Mouse (Mus musculus) CH12.LX (cell line): ENCODE data around the gene Nmral1. TPM values are rescaled to one million over a fixed set of nuclear protein-coding genes. Genes with fewer than 3 reads are reported as not detected.

Source experiments
- DNase-seq: peaks from one replicate; pipeline ENCODE4 v3.0.0-alpha.2; 2013; ENCODE audit errors: extremely low read depth
- H3K27ac ChIP-seq: 2 replicates; pipeline ENCODE4 v1.5.1; 2012; ENCODE audit warnings: low read depth, mild to moderate bottlenecking, control low read depth, moderate library complexity; ENCODE audit not compliant: insufficient read depth
- H3K27me3 ChIP-seq: replicated peaks from 2 replicates; pipeline ENCODE3; 2012; ENCODE audit warnings: inconsistent platforms
- H3K36me3 ChIP-seq, 2 experiments: replicated peaks in 1 of 2; 2 replicates each; pipeline versions ENCODE3 to v1.6.1; 2012; ENCODE audit warnings: inconsistent platforms in 1 of 2, low read length in 1 of 2, mild to moderate bottlenecking in 1 of 2, mixed read lengths in 1 of 2, moderate library complexity in 1 of 2; ENCODE audit not compliant: control insufficient read depth in 1 of 2, insufficient read depth in 1 of 2
- H3K4me1 ChIP-seq, 2 experiments: 2 replicates each; pipeline ENCODE4 v1.6.1; 2012; ENCODE audit warnings: inconsistent platforms in 1 of 2, moderate library complexity in 1 of 2; ENCODE audit not compliant: insufficient read depth in 2 of 2, control insufficient read depth in 1 of 2
- H3K4me2 ChIP-seq: 2 replicates; pipeline ENCODE4 v1.6.1; 2012; ENCODE audit warnings: low read depth, mild to moderate bottlenecking, control low read depth; ENCODE audit not compliant: poor library complexity, insufficient read depth, severe bottlenecking
- H3K4me3 ChIP-seq, 3 experiments: fragments of 150-350 bp in 1 of 3; sonication (generic) in 1 of 3; replicated peaks in 1 of 3; 2 replicates each; pipeline versions ENCODE3 to v1.5.1; 2011 to 2012; ENCODE audit warnings: low read depth in 2 of 3, low read length in 2 of 3, mild to moderate bottlenecking in 2 of 3, moderate library complexity in 2 of 3, control low read depth in 1 of 3, improper control_type of control experiment in 1 of 3, inconsistent platforms in 1 of 3, mixed read lengths in 1 of 3; ENCODE audit not compliant: poor library complexity in 1 of 3
- H3K79me2 ChIP-seq: replicated peaks from 2 replicates; pipeline ENCODE4 v1.6.1; 2012; ENCODE audit warnings: mild to moderate bottlenecking, moderate library complexity; ENCODE audit not compliant: control insufficient read depth, poor library complexity, insufficient read depth, severe bottlenecking; ENCODE audit errors: extremely low read depth
- H3K9ac ChIP-seq: 2 replicates; pipeline ENCODE4 v1.6.1; 2012; ENCODE audit warnings: low read depth, mild to moderate bottlenecking, control low read depth, moderate library complexity; ENCODE audit not compliant: insufficient read depth
- H3K9me3 ChIP-seq: replicated peaks from 2 replicates; pipeline ENCODE3; 2012; ENCODE audit warnings: low read length, inconsistent platforms, mixed read lengths
- BHLHE40 ChIP-seq: IDR thresholded peaks from 2 replicates; pipeline ENCODE4 v1.6.1; 2011; ENCODE audit warnings: mild to moderate bottlenecking, low read depth, low read length, improper control_type of control experiment
- ELF1 ChIP-seq: IDR thresholded peaks from 2 replicates; pipeline ENCODE4 v1.6.1; 2014; ENCODE audit warnings: low read depth, mild to moderate bottlenecking, inconsistent platforms, low read length, improper control_type of control experiment
- GABPA ChIP-seq: IDR thresholded peaks from 2 replicates; pipeline ENCODE4 v1.6.1; 2012; ENCODE audit warnings: low read depth, low read length, improper control_type of control experiment, inconsistent platforms; ENCODE audit not compliant: insufficient replicate concordance
- HCFC1 ChIP-seq: IDR thresholded peaks from 2 replicates; pipeline ENCODE4 v1.6.1; 2012; ENCODE audit warnings: low read depth, mild to moderate bottlenecking, inconsistent platforms, low read length, improper control_type of control experiment
- MAFK ChIP-seq: IDR thresholded peaks from 2 replicates; pipeline ENCODE4 v1.6.1; 2011; ENCODE audit warnings: low read length, improper control_type of control experiment; ENCODE audit not compliant: insufficient replicate concordance
- MAX ChIP-seq: IDR thresholded peaks from 2 replicates; pipeline ENCODE4 v1.6.1; 2011; ENCODE audit warnings: low read length, improper control_type of control experiment
- MXI1 ChIP-seq: IDR thresholded peaks from 2 replicates; pipeline ENCODE4 v1.6.1; 2011; ENCODE audit warnings: mild to moderate bottlenecking, low read depth, low read length, improper control_type of control experiment
- MYC ChIP-seq: IDR thresholded peaks from 2 replicates; pipeline ENCODE4 v1.6.1; 2011; ENCODE audit warnings: low read depth, mild to moderate bottlenecking, improper control_type of control experiment, low read length
- PAX5 ChIP-seq: IDR thresholded peaks from 2 replicates; pipeline ENCODE4 v1.6.1; 2012; ENCODE audit warnings: low read length, inconsistent platforms, mixed read lengths
- POLR2A ChIP-seq: IDR thresholded peaks from 2 replicates; pipeline ENCODE4 v1.6.1; 2011; ENCODE audit warnings: low read depth, mild to moderate bottlenecking, improper control_type of control experiment, low read length
- POLR2AphosphoS2 ChIP-seq: IDR thresholded peaks from 2 replicates; pipeline ENCODE4 v1.6.1; 2011; ENCODE audit warnings: low read depth, low read length, improper control_type of control experiment
- SIN3A ChIP-seq: IDR thresholded peaks from 2 replicates; pipeline ENCODE4 v1.6.1; 2012; ENCODE audit warnings: low read length, improper control_type of control experiment, inconsistent platforms
- SMC3 ChIP-seq: IDR thresholded peaks from 2 replicates; pipeline ENCODE4 v1.6.1; 2011; ENCODE audit warnings: low read depth, low read length, improper control_type of control experiment
- TBP ChIP-seq: conservative IDR thresholded peaks from 2 replicates; pipeline ENCODE4 v1.6.1; 2011; ENCODE audit warnings: low read depth, low read length, improper control_type of control experiment
- TCF12 ChIP-seq: IDR thresholded peaks from 2 replicates; pipeline ENCODE4 v1.6.1; 2014; ENCODE audit warnings: low read depth, mild to moderate bottlenecking, inconsistent platforms, low read length, improper control_type of control experiment
- USF2 ChIP-seq: conservative IDR thresholded peaks from 2 replicates; pipeline ENCODE4 v1.6.1; 2011; ENCODE audit warnings: low read depth, low read length, improper control_type of control experiment
- ZNF384 ChIP-seq: IDR thresholded peaks from 2 replicates; pipeline ENCODE4 v1.6.1; 2012; ENCODE audit warnings: low read depth, low read length, improper control_type of control experiment, inconsistent platforms
- dilution Hi-C: fragments of 300-500 bp; cut with MboI; formaldehyde crosslinking; loops from 2 replicates; pipeline ENCODE4 v1.14.3; 2020; ENCODE audit warnings: low sequenced_read_pairs; ENCODE audit not compliant: extremely low pct_unique_long_range_greater_than_20kb, extremely low pct_ligation_motif_present
- in situ Hi-C: fragments of 300-500 bp; cut with MboI; formaldehyde crosslinking; loops from 3 replicates; pipeline ENCODE4 v1.14.3; 2019; ENCODE audit warnings: low sequenced_read_pairs, low pct_ligation_motif_present, low pct_unique_long_range_greater_than_20kb, mixed read lengths
- polyA plus RNA-seq: library from polyadenylated mRNA; unstranded; fragments of >175 nt; gene quantifications from 2 replicates; pipeline ENCODE4 v1.2.1, GENCODE M21; 2012; ENCODE audit warnings: low read depth; ENCODE audit not compliant: insufficient read length
- total RNA-seq, 2 experiments: library from RNA; depleted of rRNA; stranded (reverse); fragments of 300-350 nt in 1 of 2; fragments of >200 nt in 1 of 2; gene quantifications; 2 replicates each; pipeline ENCODE4 v1.2.3; 2012 to 2014

Gene Nmral1
- total and polyA plus RNA-seq, 3 experiments, result 2.4 to 20.0 (median 3.2) TPM

DNA sequence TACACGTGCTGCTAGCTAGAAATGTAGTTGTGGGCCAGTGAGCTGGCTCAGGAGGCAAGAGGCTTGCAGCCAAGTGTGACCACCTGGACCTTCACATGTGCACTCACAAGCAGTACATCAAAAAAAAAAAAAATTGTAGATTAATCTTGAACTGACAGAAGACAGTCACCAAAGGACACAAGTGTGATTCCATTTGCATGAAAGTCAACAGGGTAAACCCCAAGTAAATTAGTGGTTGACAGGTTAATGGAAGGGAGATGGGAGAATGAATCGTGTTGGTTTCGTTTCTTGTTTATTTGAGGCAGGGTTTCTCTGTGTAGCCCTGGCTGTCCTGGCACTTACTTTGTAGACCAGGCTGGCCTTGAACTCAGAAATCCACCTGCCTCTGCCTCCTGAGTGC, 1.3 kb downstream of the Nmral1 start:
- H3K4me3 ChIP-seq, result no peak overlapping the region

DNA sequence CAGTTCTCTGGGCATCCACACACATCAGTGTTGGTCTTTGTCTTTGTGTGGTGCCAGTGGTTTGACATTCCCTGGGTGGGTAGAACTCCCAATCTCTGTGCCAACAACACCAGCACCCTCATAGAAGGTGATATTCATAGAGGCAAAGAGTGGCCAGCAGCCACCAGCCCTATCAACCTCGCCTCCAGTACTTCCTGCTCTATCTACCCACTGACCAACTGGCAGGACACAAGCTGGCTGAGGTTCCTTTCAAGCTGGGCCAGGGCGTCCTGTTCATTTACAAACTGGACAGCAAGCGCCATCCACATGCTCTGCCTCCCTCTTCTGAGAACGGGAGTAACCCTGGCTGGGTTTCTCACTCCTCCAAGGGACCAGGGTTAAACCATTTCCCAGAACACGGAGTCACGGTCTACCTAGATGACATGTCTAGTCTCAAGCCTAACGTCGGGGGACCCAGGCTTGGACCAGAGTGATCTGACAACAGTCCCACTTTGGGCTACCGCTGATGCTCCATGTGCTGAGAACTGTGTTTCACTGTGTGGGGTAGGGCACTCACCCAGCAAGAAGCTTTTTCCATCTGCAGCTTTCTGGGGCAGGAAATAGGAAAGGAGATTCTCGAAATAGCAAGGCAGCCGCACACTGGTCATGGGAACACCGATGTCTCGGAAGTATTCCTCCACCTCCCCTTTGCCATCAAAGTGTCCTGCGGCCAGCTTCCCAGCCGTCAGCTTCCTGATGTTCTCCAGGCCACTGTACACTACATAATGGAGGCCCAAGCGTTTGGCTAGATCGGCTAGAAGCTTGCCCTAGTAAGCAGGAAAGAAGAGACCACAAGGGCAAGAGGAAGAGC, 5.1 kb downstream of the Nmral1 start:
- no peak for TF ChIP-seq HCFC1
- TF ChIP-seq POLR2A, result no peak
- no peak for TF ChIP-seq USF2
- no peak for TF ChIP-seq SMC3
- TF ChIP-seq TBP, result no peak
- TF ChIP-seq SIN3A, result no peak
- TF ChIP-seq BHLHE40, result no peak
- TF ChIP-seq MAX, result no peak
- no peak for TF ChIP-seq PAX5
- TF ChIP-seq POLR2AphosphoS2, result no peak
- TF ChIP-seq, all 38 proteins: peak for 0
- no peak for DNase-seq
- Histone ChIP-seq H3K27me3 (no peaks in the 10 kb centered on the region), H3K9ac (no peak overlapping the region), H3K9me3 (peaks cover 5% of the 10 kb centered on the region), H3K79me2 (no peaks in the 10 kb centered on the region), H3K27ac (no peak overlapping the region), H3K4me2 (no peak overlapping the region), H3K36me3 (peaks cover 18 to 36% of the 10 kb centered on the region in 2 experiments), H3K4me1 (peaks cover 0 to 3% of the 10 kb centered on the region in 2 experiments; a peak in 1 of 4 replicates), H3K4me3 (no peak overlapping the region)
- in situ Hi-C loops (no loop called here), dilution Hi-C loops (no loop called here)

More for the DNA sequence above, 1.3 kb downstream of the Nmral1 start:
- peaks cover 2 to 16% of the 10 kb centered on the region in 2 experiments for H3K4me1 ChIP-seq
- no peaks in the 10 kb centered on the region for H3K27me3 ChIP-seq
- H3K27ac ChIP-seq, result no peak overlapping the region
- dilution Hi-C loops, result no loop called here
- peaks cover 7 to 8% of the 10 kb centered on the region in 2 experiments for H3K36me3 ChIP-seq
- no peak for DNase-seq
- H3K4me2 ChIP-seq, result no peak overlapping the region
- H3K9ac ChIP-seq, result no peak overlapping the region
- TF ChIP-seq MAFK (no peak), MYC (no peak), ELF1 (no peak), ZNF384 (peak; percentile 47; the same call in 1 of the 2 replicates), SMC3 (no peak), GABPA (no peak), TCF12 (no peak), MXI1 (0 out of 2 replicates have a peak, but pooled peaks have one; percentile 42)
- H3K79me2 ChIP-seq, result no peaks in the 10 kb centered on the region
- H3K9me3 ChIP-seq, result peaks cover 7% of the 10 kb centered on the region
- in situ Hi-C loops, result no loop called here
